Mouse (Mus musculus): ENCODE data around the gene Fbxo40. TPM values are rescaled to one million over a fixed set of nuclear protein-coding genes. Genes with fewer than 3 reads are reported as not detected.

Gene Fbxo40
- polyA plus RNA-seq (2016; fragmentation: Nextera tagmentation; extraction: Ambion mirVana) = 10.1 and 10.4 TPM in 2 replicates

GRCm38 (mm10) chr16:36989999-36990625 lies at the start of gene Fbxo40:
Gene Fbxo40 (minus strand): TSS chr16:36990467.
- Histone ChIP-seq H3K4me2 (peak within 1 kb of the TSS; percentile 64), H3K27ac (ENCODE audit: poor library complexity, severe bottlenecking) (peak within 1 kb of the TSS; percentile 88), H3K27me3 (replicated peaks) (no peaks in the 10 kb centered on the region), H3K9me3 (replicated peaks) (no peaks in the 10 kb centered on the region; the same call in 1 of the 2 replicates), H3K36me3 (no peaks in the 10 kb centered on the region), H3K4me1 (replicated peaks) (peaks cover 31% of the 10 kb centered on the region), H3K4me3 (peak within 1 kb of the TSS; percentile 50), H3K9ac (peak within 1 kb of the TSS; percentile 63)
- ATAC-seq (ENCODE audit: insufficient number of reproducible peaks, low FRiP score) = peak; percentile 59; the same call in 1 of the 2 replicates
- WGBS = 38% methylated on average over 18 of the region's 18 CpGs

DNA sequence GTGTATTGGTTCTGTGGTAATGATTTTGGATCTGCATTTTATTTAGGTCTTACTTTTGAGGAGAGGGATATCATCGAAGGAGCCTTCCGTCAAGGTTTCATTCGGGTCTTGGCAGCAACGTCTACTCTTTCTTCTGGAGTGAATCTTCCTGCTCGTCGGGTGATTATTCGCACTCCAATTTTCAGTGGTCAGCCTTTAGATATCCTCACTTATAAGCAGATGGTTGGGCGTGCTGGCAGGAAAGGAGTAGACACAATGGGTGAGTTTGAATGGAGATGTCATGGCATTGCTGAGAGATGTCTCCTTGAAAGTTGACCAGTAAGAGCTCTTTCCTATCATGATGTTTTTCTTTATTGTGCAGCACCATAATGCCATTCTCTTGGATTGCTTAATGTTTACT lies 44.5 kb upstream of the Fbxo40 start:
- no peak overlapping the region for H3K9ac ChIP-seq
- ATAC-seq (ENCODE audit: insufficient number of reproducible peaks, low FRiP score) = no peak

DNA sequence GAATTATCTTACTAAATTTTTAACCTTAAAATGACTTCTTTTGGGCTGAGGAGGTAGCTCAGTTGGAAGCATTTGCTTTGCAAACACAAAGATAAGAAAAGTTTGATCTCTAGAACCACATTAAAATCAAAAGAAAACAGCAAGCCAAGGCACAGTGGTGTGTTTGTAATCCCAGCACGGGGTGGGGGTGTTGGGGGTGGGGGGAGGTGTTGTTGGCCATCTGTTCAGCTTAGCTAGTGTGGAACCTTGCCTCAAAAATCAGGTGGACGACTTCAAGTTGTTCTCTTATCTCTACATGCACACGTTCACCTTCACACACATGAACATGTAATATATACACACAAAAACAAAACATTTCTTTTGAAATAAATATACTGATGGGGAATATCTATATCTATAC lies 41.7 kb upstream of the Fbxo40 start:
- Histone ChIP-seq H3K27ac (ENCODE audit: poor library complexity, severe bottlenecking) (no peak overlapping the region), H3K9me3 (replicated peaks) (no peaks in the 10 kb centered on the region), H3K4me3 (no peak overlapping the region), H3K36me3 (peaks cover 33% of the 10 kb centered on the region), H3K9ac (no peak overlapping the region), H3K27me3 (replicated peaks) (no peaks in the 10 kb centered on the region), H3K4me1 (replicated peaks) (no peaks in the 10 kb centered on the region), H3K4me2 (no peak overlapping the region)
- no peak for ATAC-seq (ENCODE audit: insufficient number of reproducible peaks, low FRiP score)
- 52% methylated on average over 3 of the region's 3 CpGs for WGBS

More for the DNA sequence above, 44.5 kb upstream of the Fbxo40 start:
- Histone ChIP-seq H3K9me3 (replicated peaks) (no peaks in the 10 kb centered on the region), H3K4me2 (no peak overlapping the region), H3K36me3 (peaks cover 34% of the 10 kb centered on the region), H3K4me1 (replicated peaks) (no peaks in the 10 kb centered on the region), H3K27ac (ENCODE audit: poor library complexity, severe bottlenecking) (no peak overlapping the region), H3K4me3 (no peak overlapping the region), H3K27me3 (replicated peaks) (no peaks in the 10 kb centered on the region)
- WGBS = 90% methylated on average over 8 of the region's 8 CpGs

- H3K4me1 ChIP-seq (replicated peaks) = no peaks in the 10 kb centered on the region
- no peak overlapping the region for H3K4me3 ChIP-seq
- no peaks in the 10 kb centered on the region for H3K27me3 ChIP-seq (replicated peaks)
- H3K36me3 ChIP-seq = peaks cover 23% of the 10 kb centered on the region
- no peak overlapping the region for H3K9ac ChIP-seq
- WGBS = 76% methylated on average over 3 of the region's 3 CpGs
- H3K27ac ChIP-seq (ENCODE audit: poor library complexity, severe bottlenecking) = no peak overlapping the region
- no peaks in the 10 kb centered on the region for H3K9me3 ChIP-seq (replicated peaks)
- ATAC-seq (ENCODE audit: insufficient number of reproducible peaks, low FRiP score) = no peak
- H3K4me2 ChIP-seq = no peak overlapping the region
Measured at GRCm38 (mm10) chr16:37027581-37027980, 37.3 kb upstream of the Fbxo40 start.

- no peak overlapping the region for H3K27ac ChIP-seq (ENCODE audit: poor library complexity, severe bottlenecking)
- peak overlapping the region; percentile 85 for H3K9ac ChIP-seq
- no peak for ATAC-seq (ENCODE audit: insufficient number of reproducible peaks, low FRiP score)
- H3K27me3 ChIP-seq (replicated peaks) = no peaks in the 10 kb centered on the region
- H3K9me3 ChIP-seq (replicated peaks) = no peaks in the 10 kb centered on the region
- peak overlapping the region; percentile 92 for H3K4me2 ChIP-seq
- peaks cover 3% of the 10 kb centered on the region; the same call in 1 of the 2 replicates for H3K36me3 ChIP-seq
- peaks cover 14% of the 10 kb centered on the region for H3K4me1 ChIP-seq (replicated peaks)
- peak overlapping the region; percentile 89 for H3K4me3 ChIP-seq
- WGBS = 45% methylated on average over 5 of the region's 5 CpGs
Measured at GRCm38 (mm10) chr16:37012336-37012735, 22.1 kb upstream of the Fbxo40 start.

DNA sequence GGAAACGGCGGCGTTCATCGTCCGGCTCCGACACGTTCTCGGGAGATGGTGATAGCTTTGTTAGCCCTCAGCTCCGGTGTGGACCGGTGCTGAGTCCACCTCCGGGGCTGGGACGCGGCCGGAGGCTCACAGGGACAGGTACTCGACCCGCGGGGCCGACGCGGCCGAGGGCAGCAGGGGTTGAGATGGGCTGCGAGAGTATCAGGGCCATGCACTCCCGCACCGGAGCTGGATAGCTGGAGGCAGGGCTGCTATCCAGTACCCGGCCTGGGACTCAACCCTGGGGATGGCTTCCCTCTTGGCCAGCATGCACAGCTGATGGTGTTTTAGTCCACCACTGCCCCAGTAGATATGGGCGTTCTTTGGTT lies 21.6 kb upstream of the Fbxo40 start:
- ATAC-seq (ENCODE audit: insufficient number of reproducible peaks, low FRiP score) = peak; percentile 74
- H3K4me3 ChIP-seq = peak overlapping the region; percentile 89
- H3K36me3 ChIP-seq = peaks cover 3% of the 10 kb centered on the region; the same call in 1 of the 2 replicates
- no peaks in the 10 kb centered on the region for H3K27me3 ChIP-seq (replicated peaks)
- H3K9ac ChIP-seq = peak overlapping the region; percentile 85
- H3K4me1 ChIP-seq (replicated peaks) = peaks cover 14% of the 10 kb centered on the region
- no peak overlapping the region for H3K27ac ChIP-seq (ENCODE audit: poor library complexity, severe bottlenecking)
- WGBS = under 1% methylated on average over 26 of the region's 26 CpGs
- H3K4me2 ChIP-seq = peak overlapping the region; percentile 92
- H3K9me3 ChIP-seq (replicated peaks) = no peaks in the 10 kb centered on the region

- H3K4me3 ChIP-seq = peak within 1 kb of the TSS; percentile 89
- H3K9ac ChIP-seq = peak within 1 kb of the TSS; percentile 85
- peaks cover 14% of the 10 kb centered on the region for H3K4me1 ChIP-seq (replicated peaks)
- no peak within 1 kb of the TSS; the same call in 1 of the 2 replicates for H3K27ac ChIP-seq (ENCODE audit: poor library complexity, severe bottlenecking)
- H3K9me3 ChIP-seq (replicated peaks) = no peaks in the 10 kb centered on the region
- ATAC-seq (ENCODE audit: insufficient number of reproducible peaks, low FRiP score) = peak; percentile 94
- H3K27me3 ChIP-seq (replicated peaks) = no peaks in the 10 kb centered on the region
- WGBS = 4% methylated on average over 30 of the region's 30 CpGs
- peaks cover 3% of the 10 kb centered on the region; the same call in 1 of the 2 replicates for H3K36me3 ChIP-seq
- H3K4me2 ChIP-seq = peak within 1 kb of the TSS; percentile 92
Measured at GRCm38 (mm10) chr16:37011061-37011921, 21.0 kb upstream of the Fbxo40 start, which contains the start of gene Polq. Gene Polq (plus strand): TSS chr16:37011786.

GRCm38 (mm10) chr16:37010370-37010769 lies 20.1 kb upstream of the Fbxo40 start:
- no peak overlapping the region for H3K4me2 ChIP-seq
- no peak overlapping the region for H3K4me3 ChIP-seq
- WGBS = 49% methylated on average over 4 of the region's 4 CpGs
- no peaks in the 10 kb centered on the region for H3K36me3 ChIP-seq
- ATAC-seq (ENCODE audit: insufficient number of reproducible peaks, low FRiP score) = 0 out of 2 replicates have a peak, but pooled peaks have one; percentile 19
- no peak overlapping the region for H3K9ac ChIP-seq
- H3K4me1 ChIP-seq (replicated peaks) = peaks cover 14% of the 10 kb centered on the region
- no peaks in the 10 kb centered on the region for H3K27me3 ChIP-seq (replicated peaks)
- H3K9me3 ChIP-seq (replicated peaks) = no peaks in the 10 kb centered on the region
- H3K27ac ChIP-seq (ENCODE audit: poor library complexity, severe bottlenecking) = no peak overlapping the region

DNA sequence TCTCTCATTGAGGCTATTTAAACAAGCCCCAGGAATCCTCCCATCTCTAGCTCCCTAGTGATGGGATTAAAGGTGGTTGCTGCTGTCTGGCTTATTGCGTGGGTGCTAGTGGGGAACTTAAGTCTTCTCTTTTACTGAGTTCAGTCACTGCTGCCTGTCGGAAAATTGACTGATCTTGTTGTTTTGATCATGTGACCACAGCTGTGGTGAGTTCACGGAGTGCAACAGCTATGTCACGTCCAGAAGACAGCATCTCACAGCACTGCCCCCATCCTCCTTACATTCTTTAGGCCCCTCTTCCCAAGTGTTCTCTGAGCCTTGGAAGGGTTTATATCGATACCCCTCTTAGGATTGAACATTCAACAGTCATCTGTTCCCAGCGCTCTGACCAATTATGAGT lies 19.0 kb upstream of the Fbxo40 start:
- Histone ChIP-seq H3K9ac (no peak overlapping the region), H3K9me3 (replicated peaks) (no peaks in the 10 kb centered on the region), H3K36me3 (no peaks in the 10 kb centered on the region), H3K4me3 (no peak overlapping the region), H3K4me2 (no peak overlapping the region), H3K4me1 (replicated peaks) (peaks cover 14% of the 10 kb centered on the region), H3K27ac (ENCODE audit: poor library complexity, severe bottlenecking) (no peak overlapping the region), H3K27me3 (replicated peaks) (no peaks in the 10 kb centered on the region)
- ATAC-seq (ENCODE audit: insufficient number of reproducible peaks, low FRiP score) = no peak
- WGBS = 60% methylated on average over 6 of the region's 6 CpGs

- Histone ChIP-seq H3K4me2 (no peak overlapping the region), H3K4me1 (replicated peaks) (no peaks in the 10 kb centered on the region), H3K4me3 (no peak overlapping the region), H3K9ac (no peak overlapping the region), H3K36me3 (no peaks in the 10 kb centered on the region), H3K27me3 (replicated peaks) (no peaks in the 10 kb centered on the region), H3K9me3 (replicated peaks) (no peaks in the 10 kb centered on the region), H3K27ac (ENCODE audit: poor library complexity, severe bottlenecking) (no peak overlapping the region)
- no peak for ATAC-seq (ENCODE audit: insufficient number of reproducible peaks, low FRiP score)
- WGBS = 53% methylated on average over 9 of the region's 9 CpGs
Measured at GRCm38 (mm10) chr16:36999366-36999972, 9.2 kb upstream of the Fbxo40 start.

DNA sequence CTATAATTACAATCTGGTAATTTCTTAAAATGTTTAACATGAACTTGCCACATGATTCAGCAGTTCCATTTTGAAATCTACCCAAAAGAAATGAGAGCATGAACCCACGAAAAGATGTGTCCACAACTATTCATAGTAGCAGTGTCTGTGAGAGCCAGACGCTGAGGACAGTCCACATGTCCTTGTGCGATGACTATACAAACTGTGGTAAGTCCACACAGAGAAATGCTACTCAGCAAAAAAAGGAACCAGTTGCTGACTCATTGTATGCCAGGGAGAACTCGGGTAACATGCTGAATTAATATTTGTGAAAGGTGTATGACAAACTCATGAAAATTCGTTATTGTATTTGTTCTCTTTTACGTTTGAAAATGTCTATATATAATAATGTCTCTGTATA lies 7.4 kb upstream of the Fbxo40 start:
- Histone ChIP-seq H3K36me3 (no peaks in the 10 kb centered on the region), H3K9me3 (replicated peaks) (no peaks in the 10 kb centered on the region; the same call in 1 of the 2 replicates), H3K9ac (no peak overlapping the region), H3K4me2 (no peak overlapping the region), H3K4me1 (replicated peaks) (no peaks in the 10 kb centered on the region), H3K4me3 (no peak overlapping the region), H3K27me3 (replicated peaks) (no peaks in the 10 kb centered on the region), H3K27ac (ENCODE audit: poor library complexity, severe bottlenecking) (no peak overlapping the region)
- ATAC-seq (ENCODE audit: insufficient number of reproducible peaks, low FRiP score) = no peak
- 75% methylated on average over 6 of the region's 6 CpGs for WGBS
